Mouse (Mus musculus) erythroblast, adult 5-6 weeks (primary cell): Measurements from ENCODE around the gene Hist1h2ai. TPM values are rescaled to one million over a fixed set of nuclear protein-coding genes. Genes with fewer than 3 reads are reported as not detected.

Experiments
- ATAC-seq: replicated peaks from 2 replicates; pipeline ENCODE4 v1.8.0; 2016; ENCODE audit warnings: moderate number of reproducible peaks, mild to moderate bottlenecking, moderate TSS enrichment, inconsistent platforms; ENCODE audit not compliant: poor library complexity, low FRiP score, severe bottlenecking
- total RNA-seq, 2 experiments: library from RNA; stranded (forward) in 1 of 2; stranded (reverse) in 1 of 2; fragments of 150-400 nt in 1 of 2; fragments of 200-764, 138-1000 nt in 1 of 2; gene quantifications; 2 replicates each; pipeline versions ENCODE4 v1.2.3 to v1.2.4; 2015 to 2017; ENCODE audit warnings: low replicate concordance in 2 of 2

The Hist1h2ai gene
- total RNA-seq, 2 experiments from 2014 or later, result 6.1 to 1,027 TPM

- ATAC-seq, result no peak
These were observed 7.0 kb downstream of the Hist1h2ai start for GRCm38 (mm10) chr13:21722993-21723836.

DNA sequence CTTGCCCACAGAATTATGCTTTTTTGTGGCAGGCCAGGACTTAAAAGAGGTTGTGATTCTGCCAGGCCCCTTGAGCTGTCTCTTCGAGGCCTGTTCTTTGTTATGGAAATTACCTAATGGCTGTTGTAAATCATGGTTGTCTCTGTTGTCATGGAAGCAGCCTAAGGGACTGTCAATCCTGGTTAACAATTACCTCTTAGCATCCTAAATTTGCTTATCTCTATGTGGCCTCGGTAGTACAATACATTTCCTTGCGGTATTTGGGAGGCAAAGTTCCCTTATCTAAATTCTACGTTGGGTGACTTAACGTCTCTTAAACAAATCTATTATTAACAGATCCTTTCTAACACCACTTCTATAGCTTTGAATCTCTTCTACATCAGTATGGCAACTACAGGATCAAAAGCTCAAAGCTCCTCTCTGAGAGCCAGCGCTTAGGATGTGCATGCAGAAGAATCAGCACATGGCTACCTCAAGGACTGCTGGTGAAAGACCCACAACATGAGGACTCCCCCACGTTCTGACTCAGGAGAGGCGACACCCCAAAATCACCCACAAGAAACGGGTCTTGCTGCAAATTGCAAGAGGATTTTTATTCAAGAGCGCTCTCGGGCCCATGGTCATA, 11.8 kb downstream of the Hist1h2ai start:
- no peak for ATAC-seq

DNA sequence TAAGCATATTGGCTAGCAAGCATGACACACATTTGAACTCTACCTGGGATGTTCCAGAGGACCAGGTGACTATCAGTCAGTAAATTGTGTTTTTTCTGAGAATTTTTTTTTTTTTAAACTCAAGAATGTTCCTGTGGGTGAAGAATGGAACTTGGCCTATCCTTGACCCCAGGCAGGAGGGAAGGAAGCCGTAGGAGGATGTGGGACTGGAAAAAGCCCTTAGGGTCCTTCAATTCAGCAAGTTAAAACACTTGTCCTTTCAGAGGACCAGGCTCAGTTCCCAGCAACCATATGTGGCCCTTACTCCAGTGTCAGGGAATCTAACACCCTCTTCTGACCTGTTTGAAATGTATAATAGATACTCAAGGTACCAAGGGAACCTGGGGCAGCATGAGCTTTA, 13.3 kb downstream of the Hist1h2ai start:
- no peak for ATAC-seq

GRCm38 (mm10) chr13:21733466-21733865, 17.2 kb downstream of the Hist1h2ai start:
- ATAC-seq, result no peak

- ATAC-seq, result peak; percentile 66
These were observed 18.0 kb downstream of the Hist1h2ai start for GRCm38 (mm10) chr13:21734010-21734905.

DNA sequence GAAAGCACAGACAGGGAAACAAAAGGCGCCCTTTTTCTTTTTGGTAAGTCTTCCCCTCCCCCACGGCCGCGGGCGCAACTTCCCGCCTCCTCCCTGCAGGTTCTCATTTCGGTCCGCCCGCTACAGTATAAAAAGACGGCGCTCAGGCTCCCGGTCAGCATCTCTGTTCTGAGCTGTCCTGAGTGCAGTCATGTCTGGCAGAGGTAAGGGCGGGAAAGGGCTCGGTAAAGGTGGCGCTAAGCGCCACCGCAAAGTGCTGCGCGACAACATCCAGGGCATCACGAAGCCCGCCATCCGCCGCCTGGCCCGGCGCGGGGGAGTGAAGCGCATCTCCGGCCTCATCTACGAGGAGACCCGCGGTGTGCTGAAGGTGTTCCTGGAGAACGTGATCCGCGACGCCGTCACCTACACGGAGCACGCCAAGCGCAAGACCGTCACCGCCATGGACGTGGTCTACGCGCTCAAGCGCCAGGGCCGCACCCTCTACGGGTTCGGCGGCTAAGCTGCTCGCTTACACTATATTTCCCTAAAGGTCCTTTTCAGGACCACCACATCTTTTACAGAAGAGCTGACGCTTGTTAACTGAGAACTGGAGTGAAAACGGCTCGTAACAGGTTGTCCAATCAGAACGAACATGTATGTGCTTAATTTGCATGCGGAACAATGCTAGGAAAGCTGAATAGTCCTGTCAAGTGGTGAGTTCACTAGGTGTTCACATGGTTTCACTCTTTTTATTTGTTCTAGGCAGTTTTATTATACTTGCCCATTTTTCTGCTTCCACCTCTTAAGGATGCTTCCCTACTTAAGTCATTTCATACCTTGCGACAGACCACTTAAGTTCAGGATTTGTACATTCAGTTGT, 18.9 kb downstream of the Hist1h2ai start, which contains the start of gene Hist1h4j:
TSS of gene Hist1h4j (plus strand) at position 159 of the 862 bp plus-strand sequence.
- ATAC-seq, result peak; percentile 85

GRCm38 (mm10) chr13:21745006-21745405, 28.8 kb downstream of the Hist1h2ai start:
- ATAC-seq, result no peak

GRCm38 (mm10) chr13:21749387-21750158, 33.4 kb downstream of the Hist1h2ai start:
- no peak for ATAC-seq

DNA sequence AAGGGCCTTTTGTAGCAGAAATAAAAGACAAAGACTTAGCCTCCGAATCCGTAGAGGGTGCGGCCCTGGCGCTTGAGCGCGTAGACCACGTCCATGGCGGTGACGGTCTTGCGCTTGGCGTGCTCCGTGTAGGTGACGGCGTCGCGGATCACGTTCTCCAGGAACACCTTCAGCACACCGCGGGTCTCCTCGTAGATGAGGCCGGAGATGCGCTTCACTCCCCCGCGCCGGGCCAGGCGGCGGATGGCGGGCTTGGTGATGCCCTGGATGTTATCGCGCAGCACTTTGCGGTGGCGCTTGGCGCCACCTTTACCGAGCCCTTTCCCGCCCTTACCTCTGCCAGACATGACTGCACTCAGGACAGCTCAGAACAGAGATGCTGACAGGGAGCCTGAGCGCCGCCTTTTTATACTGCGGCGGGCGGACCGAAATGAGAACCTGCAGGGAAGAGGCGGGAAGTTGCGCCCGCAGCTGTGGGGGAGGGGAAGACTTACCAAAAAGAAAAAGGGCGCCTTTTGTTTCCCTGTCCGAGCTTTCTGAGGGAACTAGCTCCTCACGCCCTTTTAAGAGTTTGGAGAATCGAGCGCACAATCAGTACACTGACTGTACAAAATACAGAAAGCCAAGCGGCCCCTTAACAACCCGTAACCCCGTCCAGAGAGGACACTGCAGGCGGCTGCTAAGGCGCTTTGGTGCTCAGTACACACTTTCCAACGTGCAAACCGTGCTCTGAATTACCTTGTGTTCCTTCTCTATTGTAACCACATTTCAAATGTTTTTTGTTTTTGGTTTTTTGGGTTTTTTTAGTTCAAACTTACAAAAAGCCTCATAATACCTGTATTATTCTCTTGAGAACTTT, 34.2 kb downstream of the Hist1h2ai start, which contains the start of gene Hist1h4k:
TSS of gene Hist1h4k (minus strand) at position 347 of the 859 bp plus-strand sequence.
- ATAC-seq, result peak; percentile 41

- no peak for ATAC-seq
These were observed 35.2 kb downstream of the Hist1h2ai start for GRCm38 (mm10) chr13:21751417-21751816.

DNA sequence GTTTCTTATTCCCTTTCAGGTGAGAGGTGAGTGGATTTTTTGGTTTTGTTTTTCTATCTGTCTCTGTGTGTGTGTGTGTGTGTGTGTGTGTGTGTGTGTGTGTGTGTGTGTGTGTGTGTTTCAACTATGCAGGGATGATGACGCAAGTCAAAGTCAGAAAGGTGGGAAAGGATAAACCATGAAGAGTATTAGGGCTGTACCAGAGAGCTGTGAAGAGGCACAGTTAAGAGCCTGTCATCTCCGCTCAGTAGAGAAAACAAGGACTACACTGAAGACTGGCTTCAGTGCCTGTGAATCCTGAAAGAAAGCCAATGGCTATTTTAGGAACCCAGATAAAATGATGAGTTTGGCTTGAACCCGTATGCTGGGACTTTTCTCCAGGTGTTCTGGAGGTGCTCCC, 35.6 kb downstream of the Hist1h2ai start:
- no peak for ATAC-seq

- ATAC-seq, result 0 out of 2 replicates have a peak, but pooled peaks have one; percentile 1
These were observed 36.1 kb downstream of the Hist1h2ai start for GRCm38 (mm10) chr13:21752356-21752755.

DNA sequence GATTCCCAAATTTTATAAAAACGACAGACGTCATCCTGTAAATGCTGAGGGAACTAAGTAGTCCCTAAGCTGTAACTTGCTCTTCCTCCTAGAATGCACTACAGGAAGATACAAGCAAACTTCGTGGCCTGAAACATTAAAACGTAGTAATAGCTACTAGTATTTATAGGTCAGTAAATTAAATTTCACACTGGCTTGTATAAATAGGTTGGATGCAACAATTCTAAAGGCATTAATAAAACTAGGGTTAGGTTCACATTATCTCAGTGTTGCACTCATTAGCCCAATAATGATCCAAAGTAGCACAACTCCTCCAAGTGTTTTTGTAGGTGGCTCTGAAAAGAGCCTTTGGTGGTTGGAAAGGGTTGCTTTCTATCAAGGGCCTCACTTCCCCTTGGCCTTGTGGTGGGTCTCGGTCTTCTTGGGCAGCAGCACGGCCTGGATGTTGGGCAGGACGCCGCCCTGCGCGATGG, 36.9 kb downstream of the Hist1h2ai start:
- ATAC-seq, result no peak

DNA sequence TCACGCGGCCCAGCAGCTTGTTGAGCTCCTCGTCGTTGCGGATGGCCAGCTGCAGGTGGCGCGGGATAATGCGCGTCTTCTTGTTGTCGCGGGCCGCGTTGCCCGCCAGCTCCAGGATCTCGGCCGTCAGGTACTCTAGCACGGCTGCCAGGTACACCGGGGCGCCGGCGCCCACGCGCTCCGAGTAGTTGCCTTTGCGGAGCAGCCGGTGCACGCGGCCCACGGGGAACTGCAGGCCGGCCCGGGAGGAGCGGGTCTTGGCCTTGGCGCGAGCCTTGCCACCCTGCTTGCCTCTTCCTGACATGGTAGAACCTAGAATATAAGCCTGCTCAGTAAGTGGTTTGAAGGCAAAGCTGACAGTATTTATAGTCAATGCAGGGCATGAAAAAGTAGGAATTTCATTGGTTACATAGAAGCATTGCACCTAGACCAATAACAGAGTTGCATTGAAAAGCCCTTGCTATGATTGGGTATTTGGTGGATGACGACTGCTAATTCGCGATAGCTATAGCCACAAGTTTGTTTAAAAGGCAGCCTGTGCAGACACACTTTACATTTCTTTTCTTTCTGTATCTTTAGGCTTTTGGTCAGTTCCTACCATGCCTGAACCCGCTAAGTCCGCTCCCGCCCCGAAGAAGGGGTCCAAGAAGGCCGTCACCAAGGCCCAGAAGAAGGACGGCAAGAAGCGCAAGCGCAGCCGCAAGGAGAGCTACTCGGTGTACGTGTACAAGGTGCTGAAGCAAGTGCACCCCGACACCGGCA, 37.5 kb downstream of the Hist1h2ai start, which contains the start of the genes Hist1h2ak and Hist1h2bn:
TSS of gene Hist1h2ak (minus strand) at position 304 of the 762 bp plus-strand sequence.
TSS of gene Hist1h2bn (plus strand) at position 600 of the 762 bp plus-strand sequence.
- peak; percentile 81 for ATAC-seq

DNA sequence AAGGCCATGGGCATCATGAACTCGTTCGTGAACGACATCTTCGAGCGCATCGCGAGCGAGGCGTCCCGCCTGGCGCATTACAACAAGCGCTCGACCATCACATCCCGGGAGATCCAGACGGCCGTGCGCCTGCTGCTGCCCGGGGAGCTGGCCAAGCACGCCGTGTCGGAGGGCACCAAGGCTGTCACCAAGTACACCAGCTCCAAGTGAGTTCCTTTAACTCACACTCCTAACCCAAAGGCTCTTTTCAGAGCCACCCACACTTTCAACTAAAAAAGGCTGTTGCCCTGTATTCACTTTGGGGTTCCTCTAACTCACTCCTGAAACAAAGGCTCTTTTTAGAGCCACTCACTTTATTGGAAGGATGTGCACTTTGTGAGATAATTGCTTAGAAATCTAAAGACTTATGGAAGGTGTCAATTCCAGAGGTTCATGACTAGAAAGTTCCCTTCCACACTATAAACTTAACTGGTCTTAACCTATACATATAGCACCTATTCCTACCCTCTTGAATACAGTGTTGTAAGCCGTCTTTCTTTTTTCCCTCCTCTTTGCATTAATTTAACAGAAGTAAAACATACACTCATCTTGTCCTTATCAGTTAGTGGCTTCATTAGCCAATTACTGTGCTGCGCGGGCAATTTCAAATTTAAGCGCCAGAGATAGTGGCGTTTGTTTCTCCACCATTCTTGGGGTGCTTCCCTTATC, 38.2 kb downstream of the Hist1h2ai start:
- ATAC-seq, result peak; percentile 45

DNA sequence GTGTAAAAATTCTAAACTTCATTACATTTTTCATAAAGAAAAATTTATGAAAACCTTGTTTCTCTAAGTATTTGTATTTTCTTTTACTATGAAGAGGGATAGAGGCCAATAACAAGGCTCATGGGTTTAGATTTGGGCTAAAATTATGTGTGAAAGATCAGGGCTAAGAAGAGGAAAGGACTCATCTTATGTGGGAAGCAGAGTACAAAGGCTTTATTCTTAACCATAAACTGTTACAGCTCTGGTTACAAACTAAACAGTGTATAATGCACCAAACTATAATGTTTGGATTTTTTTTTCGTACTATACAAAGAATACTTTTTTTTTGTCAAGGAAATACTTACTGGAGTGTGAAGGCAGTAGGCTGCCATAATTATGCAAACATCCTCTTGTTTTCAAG, 39.5 kb downstream of the Hist1h2ai start:
- no peak for ATAC-seq
